Mouse (Mus musculus): ENCODE data around the gene Cryba1. TPM values are rescaled to one million over a fixed set of nuclear protein-coding genes. Genes with fewer than 3 reads are reported as not detected.

Cryba1 gene
- polyA plus RNA-seq, 1 experiment from 2014 or later, result not detected

DNA sequence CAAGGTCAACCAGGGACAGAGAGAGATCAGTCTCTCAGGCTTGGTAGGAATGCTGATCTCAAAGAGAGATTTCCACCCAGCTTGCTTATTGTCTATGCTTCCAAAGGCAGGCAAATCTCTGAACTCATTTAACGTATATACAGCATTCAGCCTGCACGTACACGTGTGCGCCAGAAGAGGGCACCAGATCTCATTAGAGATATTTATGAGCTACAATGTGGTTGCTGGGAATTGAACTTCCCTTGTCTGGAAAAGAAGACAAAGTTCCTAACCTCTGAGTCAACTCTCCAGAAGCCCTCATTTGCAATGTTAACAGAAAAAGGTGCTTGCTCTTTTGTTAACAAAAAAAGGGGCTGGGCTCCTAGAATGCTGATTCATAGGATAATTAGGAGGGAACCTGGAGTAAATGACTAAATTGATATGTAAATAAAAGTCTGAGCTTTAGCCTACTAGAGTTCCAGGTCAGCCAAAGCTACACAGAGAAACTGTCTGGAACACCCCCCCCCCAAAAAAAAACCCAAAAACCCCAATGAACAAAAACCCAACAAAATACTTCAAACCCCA, 51.6 kb downstream of the Cryba1 start:
- no peak overlapping the region for H3K4me2 ChIP-seq
- H3K27me3 ChIP-seq, result no peaks in the 10 kb centered on the region
- H3K4me1 ChIP-seq (replicated peaks), result no peaks in the 10 kb centered on the region
- H3K9me3 ChIP-seq (replicated peaks), result peaks cover 6% of the 10 kb centered on the region
- WGBS, result 63% methylated on average over 4 of the region's 4 CpGs
- no peak overlapping the region for H3K27ac ChIP-seq
- no peaks in the 10 kb centered on the region for H3K36me3 ChIP-seq
- ATAC-seq (replicated peaks; ENCODE audit: insufficient number of reproducible peaks, insufficient read depth, low FRiP score, low read depth), result no peak
- H3K9ac ChIP-seq, result no peak overlapping the region
- no peak overlapping the region for H3K4me3 ChIP-seq

DNA sequence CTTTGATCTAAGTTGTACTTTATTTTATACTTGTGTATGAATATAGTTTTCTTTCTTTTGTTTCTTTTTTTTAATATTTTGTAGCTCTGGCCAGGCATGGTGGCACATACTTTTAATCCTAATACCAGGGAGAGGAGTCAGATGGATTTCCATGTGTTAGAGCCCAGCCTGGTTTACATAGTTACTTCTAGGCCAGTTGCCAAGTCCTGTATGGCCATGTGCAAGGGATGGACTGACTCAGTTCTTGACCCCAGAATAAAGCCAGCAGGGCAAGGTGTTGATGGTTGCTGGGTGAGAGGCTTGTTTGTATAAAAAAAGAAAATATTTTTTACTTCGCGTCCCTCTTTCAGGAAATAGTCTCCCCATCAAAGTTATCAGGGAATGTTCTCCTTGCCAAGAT, 52.3 kb downstream of the Cryba1 start:
- Histone ChIP-seq H3K9ac (no peak overlapping the region), H3K4me2 (no peak overlapping the region), H3K4me3 (no peak overlapping the region), H3K4me1 (replicated peaks) (no peaks in the 10 kb centered on the region), H3K9me3 (replicated peaks) (peaks cover 6% of the 10 kb centered on the region), H3K27ac (no peak overlapping the region), H3K27me3 (no peaks in the 10 kb centered on the region), H3K36me3 (no peaks in the 10 kb centered on the region)
- no peak for ATAC-seq (replicated peaks; ENCODE audit: insufficient number of reproducible peaks, insufficient read depth, low FRiP score, low read depth)
- WGBS, result 83% methylated on average over 2 of the region's 2 CpGs

Other genes with a start within 250 kb of the Cryba1 start
- gene Ankrd13b, start 235.6 kb downstream of the Cryba1 start, polyA plus RNA-seq (2015; fragmentation: Nextera tagmentation; extraction: Ambion mirVana), result 3.2 and 4.9 TPM in 2 replicates
- 6.8 and 10.0 TPM in 2 replicates for gene Git1, start 231.7 kb downstream of the Cryba1 start, polyA plus RNA-seq (2015; fragmentation: Nextera tagmentation; extraction: Ambion mirVana)
- 2.2 and 4.5 TPM in 2 replicates for gene Abhd15, start 210.2 kb downstream of the Cryba1 start, polyA plus RNA-seq (2015; fragmentation: Nextera tagmentation; extraction: Ambion mirVana)
- 26.3 and 32.2 TPM in 2 replicates for gene Trp53i13, start 209.3 kb downstream of the Cryba1 start, polyA plus RNA-seq (2015; fragmentation: Nextera tagmentation; extraction: Ambion mirVana)
- gene Gm10392, start 206.1 kb downstream of the Cryba1 start, polyA plus RNA-seq (2015; fragmentation: Nextera tagmentation; extraction: Ambion mirVana), result 0.13 TPM in 1 of 2 replicates, not detected in the other
- gene Taok1, start 117.5 kb downstream of the Cryba1 start, polyA plus RNA-seq (2015; fragmentation: Nextera tagmentation; extraction: Ambion mirVana), result 11.4 and 13.6 TPM in 2 replicates
- 3.7 TPM in 2 replicates for gene Nufip2, start 39.1 kb downstream of the Cryba1 start, polyA plus RNA-seq (2015; fragmentation: Nextera tagmentation; extraction: Ambion mirVana)
- gene Myo18a, start 38.0 kb upstream of the Cryba1 start, polyA plus RNA-seq (2015; fragmentation: Nextera tagmentation; extraction: Ambion mirVana), result 107 and 109 TPM in 2 replicates
- gene Gm10277, start 62.5 kb upstream of the Cryba1 start, polyA plus RNA-seq (2015; fragmentation: Nextera tagmentation; extraction: Ambion mirVana), result 0.93 and 1.4 TPM in 2 replicates
- 3.0 and 3.3 TPM in 2 replicates for gene Pipox, start 168.8 kb upstream of the Cryba1 start, polyA plus RNA-seq (2015; fragmentation: Nextera tagmentation; extraction: Ambion mirVana)
- 0.05 and 0.15 TPM in 2 replicates for gene Sez6, start 205.5 kb upstream of the Cryba1 start, polyA plus RNA-seq (2015; fragmentation: Nextera tagmentation; extraction: Ambion mirVana)

All from heart, embryonic 15.5 days (tissue).